ENCODE assay signal across 30 mouse cellular contexts in the genomic region with DNA sequence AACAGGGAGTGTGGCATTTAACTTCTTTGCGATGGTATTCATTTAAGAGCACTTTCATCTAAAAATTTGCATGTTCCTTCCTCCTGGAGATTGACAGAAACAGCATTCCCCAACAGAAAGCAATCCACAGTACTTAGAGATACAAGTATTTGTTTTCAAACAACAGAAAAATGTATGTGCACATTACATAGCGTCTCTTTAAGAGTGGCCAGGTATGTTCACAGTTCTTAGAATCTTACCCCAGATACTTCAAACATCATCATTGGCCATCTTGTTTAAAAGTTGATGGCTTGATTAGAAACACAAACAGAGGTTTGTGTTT. TPM values are rescaled to one million over a fixed set of nuclear protein-coding genes. Genes with fewer than 3 reads are reported as not detected.
"Had no signal": no experiment of that assay in that cellular context is flagged by ENCODE, and none has a peak within 500 bp of the region (broad histone marks: within the 10 kb centered on the region; RNA-seq: fewer than 3 reads in every experiment).

No protein-coding gene starts in this region.

- H3K9me3 ChIP-seq: limb, embryonic 10.5 days; limb, embryonic 12.5 days; limb, embryonic 13.5 days; limb, embryonic 15.5 days; liver, embryonic 12.5 days; liver, embryonic 13.5 days; liver, embryonic 15.5 days; lung, embryonic 15.5 days; midbrain, embryonic 10.5 days; midbrain, embryonic 12.5 days; midbrain, embryonic 13.5 days; midbrain, embryonic 15.5 days; neural tube, embryonic 12.5 days; neural tube, embryonic 13.5 days had no signal

- H3K4me2 ChIP-seq: limb, embryonic 12.5 days; limb, embryonic 13.5 days; limb, embryonic 15.5 days; liver, embryonic 11.5 days; liver, embryonic 12.5 days; liver, embryonic 13.5 days; liver, embryonic 15.5 days; lung, embryonic 14.5 days; lung, embryonic 15.5 days; midbrain, embryonic 11.5 days; midbrain, embryonic 12.5 days; midbrain, embryonic 13.5 days; midbrain, embryonic 15.5 days; neural tube, embryonic 12.5 days; neural tube, embryonic 13.5 days had no signal

- H3K9ac ChIP-seq: limb, embryonic 12.5 days; limb, embryonic 13.5 days; limb, embryonic 15.5 days; liver, embryonic 12.5 days; liver, embryonic 13.5 days; liver, embryonic 14.5 days; liver, embryonic 15.5 days; liver, postnatal 0 days; lung, embryonic 14.5 days; lung, embryonic 15.5 days; midbrain, embryonic 12.5 days; midbrain, embryonic 13.5 days; midbrain, embryonic 15.5 days; neural tube, embryonic 12.5 days; neural tube, embryonic 13.5 days had no signal

- H3K27me3 ChIP-seq: limb, embryonic 12.5 days; limb, embryonic 13.5 days; liver, embryonic 12.5 days; liver, embryonic 13.5 days; liver, embryonic 15.5 days; lung, embryonic 15.5 days; megakaryocyte, embryonic 14.5 days; neural tube, embryonic 12.5 days; neural tube, embryonic 13.5 days had no signal

- H3K4me3 ChIP-seq: limb, embryonic 10.5 days; limb, embryonic 12.5 days; limb, embryonic 13.5 days; limb, embryonic 15.5 days; liver, embryonic 12.5 days; liver, embryonic 13.5 days; liver, embryonic 15.5 days; lung, embryonic 15.5 days; megakaryocyte, embryonic 14.5 days; midbrain, embryonic 10.5 days; midbrain, embryonic 12.5 days; midbrain, embryonic 13.5 days; midbrain, embryonic 15.5 days; myocyte; neural tube, embryonic 12.5 days; neural tube, embryonic 13.5 days had no signal

- H3K27ac ChIP-seq: limb, embryonic 10.5 days; limb, embryonic 12.5 days; limb, embryonic 13.5 days; limb, embryonic 15.5 days; liver, embryonic 12.5 days; liver, embryonic 13.5 days; liver, embryonic 14.5 days; liver, embryonic 15.5 days; lung, embryonic 15.5 days; macrophage; midbrain, embryonic 10.5 days; midbrain, embryonic 12.5 days; midbrain, embryonic 13.5 days; midbrain, embryonic 15.5 days; neural tube, embryonic 12.5 days; neural tube, embryonic 13.5 days had no signal

- H3K4me1 ChIP-seq: limb, embryonic 10.5 days; limb, embryonic 13.5 days; limb, embryonic 15.5 days; liver, embryonic 12.5 days; liver, embryonic 13.5 days; liver, embryonic 15.5 days; lung, embryonic 15.5 days; megakaryocyte, embryonic 14.5 days had no signal

- H3K36me3 ChIP-seq: limb, embryonic 10.5 days; limb, embryonic 12.5 days; limb, embryonic 13.5 days; limb, embryonic 15.5 days; liver, embryonic 12.5 days; liver, embryonic 13.5 days; liver, embryonic 15.5 days; lung, embryonic 15.5 days; midbrain, embryonic 10.5 days; midbrain, embryonic 12.5 days; midbrain, embryonic 13.5 days; midbrain, embryonic 15.5 days; neural tube, embryonic 12.5 days; neural tube, embryonic 13.5 days had no signal

- DNase-seq: left cerebral cortex, postnatal 4 days; liver; liver, embryonic 13.5 days; liver, postnatal 0 days; lung, adult 18-20 months; lung, adult 2 months; lung, embryonic 14.5 days; lung, postnatal 10 days; lung, postnatal 36 days; lung, postnatal 4 days had no signal

- ATAC-seq: liver, embryonic 12.5 days; liver, postnatal 0 days; midbrain, embryonic 15.5 days had no signal

RNA-seq across cellular contexts. Expression of a gene that starts 38.4 kb away (rescaled TPM):
- polyA plus RNA-seq: liver, adult 2 months had no signal
